Mouse (Mus musculus) adrenal gland, postnatal 25 days (tissue): Measurements from ENCODE around the gene Arfrp1. TPM values are rescaled to one million over a fixed set of nuclear protein-coding genes. Genes with fewer than 3 reads are reported as not detected.

Experiments used
- DNase-seq: peaks from one replicate; pipeline ENCODE4 v3.0.0; 2021; ENCODE audit warnings: mixed read lengths
- total RNA-seq: library from RNA; stranded (reverse); gene quantifications from 2 replicates; pipeline ENCODE4 v1.2.3, GENCODE M21; 2021

Arfrp1 gene
- total RNA-seq, 1 experiment from 2014 or later = 49.7 TPM

GRCm38 (mm10) chr2:181377230-181377629 lies 12.0 kb upstream of the Arfrp1 start:
- DNase-seq = no peak

GRCm38 (mm10) chr2:181375787-181376186 lies 10.6 kb upstream of the Arfrp1 start:
- no peak for DNase-seq

GRCm38 (mm10) chr2:181370001-181370400 lies 4.8 kb upstream of the Arfrp1 start:
- no peak for DNase-seq

- DNase-seq = peak; percentile 21
Measured at GRCm38 (mm10) chr2:181365655-181366075, 461 bp upstream of the Arfrp1 start.

GRCm38 (mm10) chr2:181364487-181364859 lies 731 bp downstream of the Arfrp1 start:
- DNase-seq = no peak

- DNase-seq = no peak
Measured at GRCm38 (mm10) chr2:181363946-181364345, 1.3 kb downstream of the Arfrp1 start.

- DNase-seq = no peak
Measured at GRCm38 (mm10) chr2:181356780-181357179, 8.4 kb downstream of the Arfrp1 start.

- no peak for DNase-seq
Measured at GRCm38 (mm10) chr2:181342766-181343165, 22.4 kb downstream of the Arfrp1 start.

GRCm38 (mm10) chr2:181340426-181340825 lies 24.8 kb downstream of the Arfrp1 start:
- no peak for DNase-seq

- DNase-seq = peak; percentile 60
Measured at GRCm38 (mm10) chr2:181334023-181334422, 31.2 kb downstream of the Arfrp1 start.

GRCm38 (mm10) chr2:181332542-181332941 lies 32.7 kb downstream of the Arfrp1 start:
- no peak for DNase-seq

GRCm38 (mm10) chr2:181326098-181326497 lies 39.1 kb downstream of the Arfrp1 start:
- DNase-seq = no peak

GRCm38 (mm10) chr2:181322136-181322535 lies 43.1 kb downstream of the Arfrp1 start:
- no peak for DNase-seq

- no peak for DNase-seq
Measured at GRCm38 (mm10) chr2:181320103-181320499, 45.1 kb downstream of the Arfrp1 start.

- DNase-seq = peak; percentile 82
Measured at GRCm38 (mm10) chr2:181319248-181320102, 45.7 kb downstream of the Arfrp1 start, which contains the start of gene Rtel1. Gene Rtel1 (plus strand): TSS chr2:181319739.

- peak; percentile 69 for DNase-seq
Measured at GRCm38 (mm10) chr2:181314080-181314810, 51.0 kb downstream of the Arfrp1 start, which contains the start of gene Stmn3. Gene Stmn3 (minus strand): TSS chr2:181314500.

GRCm38 (mm10) chr2:181313344-181314079 lies 51.7 kb downstream of the Arfrp1 start:
- peak; percentile 16 for DNase-seq

GRCm38 (mm10) chr2:181313006-181313343 lies 52.2 kb downstream of the Arfrp1 start:
- no peak for DNase-seq

- no peak for DNase-seq
Measured at GRCm38 (mm10) chr2:181312435-181312834, 52.8 kb downstream of the Arfrp1 start.
